Mouse (Mus musculus) urinary bladder, postnatal 25 days (tissue): ENCODE results near the gene Gm45713.
"Not testable (repeated sequence)": the region's sequence is repeated elsewhere in the genome, so short reads cannot be mapped to it uniquely, and the experiment has no call there.

ENCODE experiments used
- DNase-seq: peaks from one replicate; pipeline ENCODE4 v3.0.0; 2022; ENCODE audit warnings: low spot score

The Gm45713 gene

DNA sequence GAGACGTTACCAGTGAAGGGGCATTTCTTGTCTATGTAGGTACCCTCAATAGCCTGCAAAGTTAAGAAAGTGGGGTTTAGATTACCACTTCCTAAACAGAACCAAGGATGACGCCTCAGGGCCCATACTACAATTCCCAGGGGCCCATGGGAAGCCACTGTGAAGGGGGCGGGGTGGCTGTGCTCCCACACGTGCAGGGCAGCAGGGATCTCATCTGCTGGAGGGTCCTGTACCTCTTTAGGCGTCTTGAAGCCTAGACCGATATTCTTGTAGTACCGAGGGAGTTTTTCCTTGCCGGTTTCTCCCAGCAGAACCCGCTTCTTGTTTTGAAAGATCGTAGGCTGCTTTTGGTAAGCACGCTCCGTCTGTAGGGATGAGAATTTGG is 12.9 kb downstream of the Gm45713 start:
- no peak for DNase-seq

DNA sequence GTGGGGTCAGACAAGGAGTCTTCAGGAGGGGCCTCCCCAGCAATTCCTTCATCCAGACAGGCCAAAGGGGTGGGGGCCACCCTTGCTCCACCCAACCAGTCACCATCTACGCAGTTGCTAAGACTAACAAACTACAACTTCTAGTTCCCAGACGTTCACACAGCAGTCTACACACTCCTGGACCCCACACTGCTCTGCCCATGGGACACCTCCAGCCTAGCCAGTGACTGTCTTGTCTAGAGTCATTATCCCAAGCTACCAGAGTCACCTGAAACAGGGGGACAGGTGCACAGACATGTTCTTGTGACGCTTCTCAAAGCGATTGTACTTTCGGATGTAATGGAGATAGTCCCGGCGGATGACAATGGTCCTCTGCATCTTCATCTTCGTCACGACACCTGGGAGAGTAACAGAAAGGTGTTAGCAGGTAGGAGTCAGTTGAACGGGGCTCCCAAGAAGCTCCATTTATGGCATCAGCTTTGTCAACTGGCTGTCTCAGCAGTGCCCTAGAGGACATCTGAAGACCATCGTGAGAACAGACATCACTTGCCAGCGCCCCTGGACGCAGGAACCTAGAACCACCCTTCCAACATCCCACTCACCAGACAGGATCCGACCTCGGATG is 13.4 kb downstream of the Gm45713 start:
- DNase-seq, result no peak

DNA sequence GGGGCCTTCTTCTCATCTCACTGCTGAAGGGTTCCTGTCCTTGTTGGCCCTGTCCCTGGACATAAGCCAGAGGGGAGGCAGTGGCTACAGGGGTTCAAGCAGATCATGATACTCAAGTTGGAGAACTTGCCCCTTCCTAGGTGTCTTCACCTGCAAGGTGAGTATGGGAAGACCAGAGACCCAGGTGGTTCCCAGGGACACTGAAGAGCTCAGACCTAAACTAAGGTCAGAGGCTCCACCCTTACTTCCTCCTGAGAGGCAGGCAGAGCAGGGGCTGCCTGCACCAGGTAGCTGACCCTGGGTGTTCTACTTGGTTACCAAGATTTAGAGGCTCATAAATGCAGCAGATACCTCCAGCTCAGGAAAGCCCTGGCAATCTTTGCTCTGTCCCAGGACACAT is 14.1 kb downstream of the Gm45713 start:
- no peak for DNase-seq

DNA sequence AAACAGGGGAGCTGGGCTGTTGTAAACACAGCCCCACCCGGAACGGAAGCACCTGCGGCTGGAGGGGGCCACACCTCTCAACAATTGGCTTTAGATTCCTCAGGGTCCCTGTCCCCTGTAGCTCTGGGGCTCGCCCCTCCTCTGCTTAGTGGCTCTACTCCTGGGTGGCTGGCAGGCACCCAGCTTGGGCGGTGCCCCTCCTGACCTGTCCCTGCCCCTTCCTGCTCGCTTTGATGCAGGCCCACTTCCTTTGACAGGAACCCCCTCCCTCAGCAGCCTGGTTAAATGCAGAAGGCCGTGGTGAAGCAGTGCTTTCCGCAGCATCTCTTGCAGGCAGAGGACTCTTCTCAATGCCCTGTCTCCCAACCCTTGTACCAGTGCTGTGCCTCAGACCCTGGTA is 14.6 kb downstream of the Gm45713 start:
- no peak for DNase-seq

DNA sequence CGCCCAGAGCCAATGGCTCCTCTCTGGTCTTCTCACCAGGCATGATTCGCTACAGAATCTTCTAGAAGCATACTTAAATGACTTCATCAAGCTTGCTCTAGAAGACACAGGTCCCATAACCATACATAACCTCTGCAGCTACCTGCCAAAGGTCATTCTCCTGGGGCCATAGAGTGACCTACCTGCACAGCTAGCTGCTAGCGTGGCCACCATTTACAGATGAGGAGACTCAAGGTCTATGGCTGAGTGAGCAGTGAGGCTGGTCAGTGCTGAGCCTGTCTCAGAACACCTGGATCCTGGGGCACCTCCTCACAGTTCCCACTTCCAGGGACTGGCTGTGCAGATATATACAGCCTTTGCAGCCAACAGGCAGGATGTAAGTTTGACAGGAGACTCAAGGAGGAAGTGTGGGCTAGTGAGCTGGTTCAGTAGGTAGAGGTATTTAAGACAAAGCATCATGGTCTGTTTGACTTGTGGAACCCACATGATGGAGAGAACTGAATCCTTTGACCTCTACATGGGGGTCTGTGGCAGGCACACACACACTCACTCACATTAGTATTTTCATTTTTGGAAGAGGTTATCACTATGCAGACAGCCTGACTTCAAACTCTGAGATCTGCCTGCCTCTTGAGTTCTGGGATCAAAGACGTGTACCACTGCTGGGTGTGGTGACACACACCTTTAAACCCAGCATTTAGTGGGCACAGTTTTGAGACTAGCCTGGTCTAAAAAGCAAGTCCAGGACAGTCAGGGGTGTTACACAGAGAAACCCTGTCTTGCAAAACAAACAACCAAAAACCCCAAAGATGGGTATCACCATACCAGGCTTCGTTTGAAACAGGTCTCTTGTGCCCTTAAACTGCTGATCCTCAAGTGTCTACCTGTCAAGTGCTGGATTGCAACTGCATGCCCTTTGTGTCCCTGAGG is 16.0 kb downstream of the Gm45713 start:
- no peak for DNase-seq

DNA sequence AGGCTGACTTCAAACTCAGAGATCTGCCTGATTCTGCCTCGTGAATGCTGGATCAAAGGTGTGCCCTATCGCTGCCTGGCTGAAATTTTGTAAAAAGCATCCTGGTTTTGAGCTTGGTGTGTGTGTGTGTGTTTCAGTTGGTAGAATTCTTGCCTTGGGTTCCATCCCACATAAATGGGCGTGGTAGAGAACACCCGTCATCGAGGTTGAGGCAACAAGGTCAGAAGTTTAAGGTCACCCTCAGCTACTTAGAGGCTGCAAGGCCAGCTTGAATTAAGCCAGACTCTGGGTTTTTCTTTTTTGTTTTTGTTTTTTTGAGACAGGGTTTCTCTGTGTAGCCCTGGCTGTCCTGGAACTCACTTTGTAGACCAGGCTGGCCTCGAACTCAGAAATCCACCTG is 17.7 kb downstream of the Gm45713 start:
- DNase-seq, result no peak

DNA sequence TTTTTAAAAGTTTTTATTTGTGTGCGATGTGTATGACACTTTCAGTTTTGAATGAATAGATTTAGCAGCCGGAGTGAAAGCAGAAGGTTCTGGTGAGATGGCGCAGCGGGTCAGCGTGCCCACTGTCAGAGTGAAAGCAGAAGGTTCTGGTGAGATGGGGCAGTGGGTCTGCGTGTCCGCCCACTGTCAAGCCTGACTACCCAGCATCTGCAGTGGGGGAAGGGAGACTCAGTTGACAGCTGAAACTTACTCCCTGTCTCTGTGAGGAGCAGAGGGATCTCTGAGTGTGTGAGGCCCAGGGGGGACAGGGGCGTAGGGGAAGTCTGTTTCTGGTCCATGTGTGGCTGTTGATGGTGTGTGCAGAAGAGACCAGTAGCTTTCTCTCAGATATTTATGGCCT is 18.5 kb downstream of the Gm45713 start:
- no peak for DNase-seq

DNA sequence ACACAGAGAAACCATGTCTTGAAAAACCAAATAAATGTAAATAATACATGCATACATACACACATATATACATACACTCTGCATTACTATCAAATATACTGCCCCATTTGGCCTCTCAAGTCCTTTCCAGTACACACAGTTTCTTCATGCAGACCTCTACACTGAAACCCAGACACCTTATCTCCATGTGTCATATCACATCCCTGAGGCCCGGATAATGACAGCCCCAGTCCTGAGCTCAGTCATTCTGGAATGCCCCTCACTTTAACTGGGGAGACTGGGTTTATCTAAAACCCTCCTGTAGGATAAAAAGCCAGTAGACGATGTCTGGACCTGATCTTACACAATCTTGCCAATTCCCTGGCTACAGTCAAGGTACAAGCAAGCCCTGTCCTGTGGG is 22.6 kb downstream of the Gm45713 start:
- no peak for DNase-seq

DNA sequence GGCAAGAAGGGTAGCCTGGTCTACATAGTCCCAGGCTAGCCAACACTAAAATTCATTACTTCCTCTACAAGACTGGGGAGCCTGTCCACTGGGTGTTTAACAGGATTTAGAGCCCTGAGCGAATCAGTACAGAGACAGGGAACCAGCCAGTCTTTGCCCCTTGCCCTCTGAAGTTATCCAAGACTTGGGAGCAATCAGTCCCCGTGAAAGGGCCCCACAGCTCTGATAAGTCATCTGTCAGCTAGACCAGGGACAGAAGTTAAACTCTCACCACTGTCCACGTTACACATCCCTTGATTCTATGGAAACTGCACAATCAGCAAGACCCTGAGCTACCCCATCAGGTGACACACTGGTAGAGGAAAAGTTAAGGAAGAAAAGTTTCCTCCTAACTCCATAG is 23.5 kb downstream of the Gm45713 start:
- DNase-seq, result no peak

DNA sequence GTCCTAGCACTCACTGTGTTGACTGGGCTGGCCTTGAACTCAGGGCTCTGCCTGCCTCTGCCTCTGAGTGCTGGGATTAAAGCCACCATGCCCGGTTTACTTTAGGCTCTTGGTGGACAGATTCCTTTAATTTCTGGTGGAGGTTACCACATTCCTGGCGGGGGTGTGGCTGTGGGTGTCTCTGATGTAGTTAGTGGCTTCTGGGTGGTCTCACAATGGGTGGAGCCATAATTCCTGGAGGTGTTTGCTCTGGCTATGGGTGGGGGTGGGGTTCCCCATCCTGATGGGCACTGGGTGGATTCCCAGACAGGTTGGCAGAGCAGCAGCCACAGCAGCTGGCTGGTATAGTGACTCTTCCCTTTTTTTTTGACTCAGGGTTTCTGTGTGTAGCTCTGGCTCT is 24.1 kb downstream of the Gm45713 start:
- DNase-seq, result no peak

DNA sequence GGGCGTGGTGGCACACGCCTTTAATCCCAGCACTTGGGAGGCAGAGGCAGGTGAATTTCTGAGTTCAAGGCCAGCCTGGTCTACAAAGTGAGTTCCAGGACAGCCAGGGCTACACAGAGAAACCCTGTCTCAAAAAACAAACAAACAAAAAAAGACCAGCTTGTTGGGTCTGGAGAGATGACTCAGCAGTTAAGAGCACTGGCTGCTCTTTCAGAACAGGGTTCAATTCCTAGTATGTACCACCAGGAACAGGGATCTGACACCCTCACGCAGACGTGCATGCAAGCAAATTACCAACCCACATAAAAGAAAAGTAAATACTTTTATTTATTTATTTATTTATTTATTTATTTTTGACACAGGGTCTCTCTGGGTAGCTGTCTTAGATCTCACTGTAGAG is 25.9 kb downstream of the Gm45713 start:
- not testable (repeated sequence) for DNase-seq

DNA sequence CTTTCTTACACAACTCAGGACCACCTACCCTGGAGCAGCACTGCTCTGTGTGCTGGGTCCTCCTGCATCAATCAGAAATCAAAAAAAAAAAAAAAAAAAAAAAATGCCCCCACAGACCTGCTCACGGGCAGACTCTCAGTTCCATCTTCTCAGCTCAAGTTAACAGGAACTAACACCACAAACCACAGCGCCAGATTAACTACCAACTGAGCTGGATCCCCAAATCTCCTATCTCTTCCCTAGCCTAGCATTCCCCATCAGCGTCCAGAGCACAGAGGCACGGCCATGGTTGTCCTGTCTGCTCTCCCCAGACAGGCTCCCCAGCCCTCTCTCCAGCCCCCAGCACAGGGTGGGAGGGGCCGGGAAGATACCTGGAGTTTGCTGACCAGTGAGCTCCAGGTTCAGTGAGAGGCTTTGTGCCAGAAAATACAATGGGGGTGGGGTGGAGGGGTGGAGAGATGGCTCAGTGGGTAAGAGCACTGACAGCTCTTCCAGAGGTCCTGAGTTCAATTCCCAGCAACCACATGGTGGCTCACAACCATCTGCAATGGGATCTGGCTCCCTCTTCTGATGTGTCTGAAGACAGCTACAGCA is 28.9 kb downstream of the Gm45713 start:
- no peak for DNase-seq

DNA sequence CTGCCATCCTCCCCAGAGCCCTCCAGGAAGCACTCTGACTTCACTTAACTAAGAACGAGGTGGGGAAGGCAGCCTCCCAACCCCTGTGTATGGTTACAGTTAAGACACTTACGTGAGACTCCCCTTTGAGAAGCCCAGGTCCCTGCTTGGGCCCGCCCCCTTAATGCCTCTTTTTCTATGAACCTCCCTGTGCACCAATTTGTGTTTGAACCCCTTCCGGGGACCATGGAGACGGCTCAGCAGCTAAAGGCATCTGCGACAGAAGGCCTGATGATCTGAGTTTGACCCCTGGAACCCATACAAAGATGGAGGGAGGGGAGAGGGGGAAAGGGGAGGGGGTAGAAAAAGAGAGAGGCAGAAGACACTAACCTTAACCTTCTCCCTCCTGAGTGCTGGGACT is 29.6 kb downstream of the Gm45713 start:
- no peak for DNase-seq

DNA sequence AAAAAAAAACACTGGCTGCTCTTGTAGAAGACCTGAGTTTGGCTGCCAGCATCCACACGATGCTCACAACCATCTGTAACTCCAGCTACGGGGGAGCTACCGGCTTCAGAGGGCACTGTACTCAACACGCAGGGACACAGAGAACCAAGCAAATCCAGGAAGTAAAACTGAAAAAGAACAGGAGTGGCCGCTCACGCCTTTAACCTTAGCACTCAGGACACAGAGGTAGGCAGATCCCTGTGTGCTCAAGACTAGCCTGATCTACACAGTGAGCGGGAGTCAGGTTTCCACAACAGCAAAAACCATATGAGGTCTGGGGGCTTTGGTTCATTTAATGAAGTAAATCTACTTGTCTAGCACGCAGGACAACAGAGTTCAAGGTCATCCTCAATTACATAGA is 30.5 kb downstream of the Gm45713 start:
- DNase-seq, result no peak

DNA sequence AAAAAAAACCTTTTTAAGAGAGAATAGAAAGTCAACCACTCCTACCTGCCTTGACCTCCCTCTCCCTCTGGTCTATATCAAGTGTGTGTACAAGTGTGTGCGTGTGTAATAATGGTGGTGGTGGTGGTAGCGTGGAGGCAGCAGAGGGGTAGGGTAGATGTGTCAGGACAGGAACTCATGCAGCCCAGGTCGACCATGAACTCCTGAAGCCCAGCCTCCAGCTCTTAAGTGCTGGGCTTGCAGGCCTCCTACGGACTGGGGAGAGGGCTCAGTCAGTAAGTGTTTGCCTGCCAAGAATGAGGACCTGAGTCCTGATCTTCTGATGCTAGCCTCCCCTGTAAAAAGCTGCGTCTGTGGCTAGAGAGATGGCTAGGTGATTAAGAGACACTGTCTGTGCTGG is 31.1 kb downstream of the Gm45713 start:
- DNase-seq, result no peak

DNA sequence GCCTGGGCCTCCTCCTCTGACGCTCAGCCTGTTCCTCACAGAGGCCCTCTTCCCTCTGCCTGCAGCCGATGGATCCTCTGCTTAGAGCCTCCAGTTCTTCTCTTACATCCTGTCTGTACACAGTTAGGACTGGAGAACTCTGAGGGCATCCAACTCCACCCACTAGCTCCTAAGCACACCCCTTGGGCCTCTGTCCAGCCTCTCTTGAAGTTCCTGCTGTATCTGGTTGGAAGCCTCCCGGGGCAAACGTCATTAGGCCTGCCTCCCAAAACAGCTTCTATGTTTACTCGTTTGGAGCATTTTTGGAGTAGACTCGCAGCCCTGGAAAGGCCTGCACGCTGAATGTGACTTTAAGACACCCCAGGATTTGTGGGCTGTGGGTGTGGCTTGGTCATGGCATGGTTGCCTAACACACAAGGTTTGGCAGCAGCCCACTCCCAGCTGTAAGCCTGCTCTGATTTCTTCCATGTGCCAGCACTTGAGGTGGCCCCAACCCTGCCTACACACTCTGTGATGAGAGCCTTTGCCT is 32.3 kb downstream of the Gm45713 start, which contains the start of gene Fcgrt:
Gene Fcgrt (minus strand): TSS at position 200 of the 529 bp plus-strand sequence.
- DNase-seq, result peak; percentile 74

DNA sequence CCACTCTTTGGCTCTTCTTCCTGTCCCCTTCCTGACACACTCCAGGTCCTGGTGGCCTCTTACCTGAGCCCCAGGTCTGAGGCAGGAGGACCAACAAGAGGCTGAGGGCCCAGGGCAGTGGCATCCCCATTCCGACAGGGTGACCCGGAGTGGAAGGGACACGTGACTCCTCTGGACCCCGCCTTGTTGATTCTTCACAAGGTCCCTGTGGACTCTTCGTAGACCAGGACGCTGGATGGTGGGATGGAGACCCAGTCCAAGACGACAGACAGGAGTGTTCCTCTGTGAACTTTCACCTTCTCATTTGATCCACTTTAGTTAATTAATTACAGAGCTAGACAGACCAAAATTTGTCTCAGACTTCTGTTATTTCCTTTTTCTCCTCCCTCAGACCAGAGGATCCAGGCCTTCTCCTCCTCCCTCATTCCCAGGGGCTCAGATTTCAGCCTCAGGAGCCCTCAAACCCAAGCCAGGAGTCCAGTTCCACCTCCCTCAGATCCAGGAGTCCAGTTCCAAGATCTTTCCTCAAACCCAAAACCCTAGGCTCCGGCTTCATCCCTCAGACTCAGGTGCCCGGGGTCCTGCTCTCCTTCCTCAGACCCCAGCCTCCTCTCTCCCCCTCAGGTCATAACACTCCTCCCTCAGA is 33.0 kb downstream of the Gm45713 start:
- DNase-seq, result no peak

DNA sequence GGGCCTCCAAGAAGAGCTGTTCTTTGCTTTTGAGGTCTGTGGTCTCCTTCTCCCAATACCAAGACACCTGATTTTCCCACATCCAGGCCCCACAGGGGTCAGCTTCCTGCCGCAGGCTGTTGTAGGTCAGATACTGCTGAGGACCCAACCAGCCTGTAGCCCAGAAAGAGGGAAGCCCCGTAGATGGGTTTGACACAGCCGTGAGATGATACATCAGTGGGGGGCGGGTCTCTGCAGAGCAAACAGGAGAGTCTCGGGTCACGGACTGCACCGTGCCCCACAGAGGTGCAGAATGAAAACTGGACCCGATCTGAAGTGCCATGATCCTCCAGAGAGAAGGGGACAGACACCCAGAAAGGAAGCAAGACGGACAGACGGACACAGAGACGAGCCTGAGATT is 33.6 kb downstream of the Gm45713 start:
- no peak for DNase-seq

DNA sequence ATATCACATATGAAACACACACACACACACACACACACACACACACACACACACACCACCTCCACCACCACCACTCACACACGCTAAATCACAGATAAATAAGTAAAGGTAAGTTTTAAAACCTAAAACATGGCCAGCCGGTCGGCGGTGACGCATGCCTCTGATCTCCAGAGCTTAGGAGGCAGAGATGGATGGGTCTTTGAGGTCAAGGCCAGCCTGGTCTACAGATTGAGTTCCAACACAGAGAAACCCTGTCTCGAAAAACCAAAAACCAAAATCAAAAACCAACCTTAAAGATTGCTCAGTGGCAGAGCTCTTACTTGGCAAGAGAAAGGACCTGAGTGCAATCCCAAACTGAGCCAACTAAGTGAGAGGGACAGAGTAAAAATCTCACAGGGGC is 36.0 kb downstream of the Gm45713 start:
- no peak for DNase-seq

DNA sequence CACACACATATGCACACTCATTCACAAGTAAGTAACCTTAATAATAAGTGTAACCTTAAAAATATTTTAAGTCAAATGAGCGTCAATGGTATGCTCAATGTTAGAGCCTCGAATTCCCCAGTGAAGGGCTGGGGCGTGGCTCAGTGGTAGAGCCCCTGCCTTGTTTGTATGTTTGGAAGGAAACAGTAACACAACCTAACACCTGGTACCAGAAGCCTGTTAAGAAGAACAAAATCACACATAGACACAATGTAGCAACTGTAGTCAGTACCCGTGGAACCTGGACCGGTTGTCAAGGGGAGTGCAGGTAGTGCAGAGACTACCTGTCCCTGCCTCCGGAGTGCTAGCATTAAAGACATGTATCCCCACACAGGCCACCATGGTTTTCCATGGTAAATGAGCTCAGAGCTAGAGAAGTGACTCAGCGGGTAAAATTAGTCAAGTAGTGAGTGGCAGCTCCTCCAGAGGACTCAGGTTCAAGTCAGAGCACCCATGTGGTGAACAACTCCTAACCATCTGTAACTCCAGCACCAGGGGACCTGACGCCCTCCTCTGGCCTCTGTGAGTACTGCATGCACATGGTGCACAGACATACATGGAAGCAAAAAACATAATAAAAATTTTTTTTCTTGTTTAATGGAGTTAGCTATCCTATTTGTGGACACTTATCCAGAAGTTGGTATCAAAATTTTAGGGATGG is 37.3 kb downstream of the Gm45713 start:
- DNase-seq, result no peak

DNA sequence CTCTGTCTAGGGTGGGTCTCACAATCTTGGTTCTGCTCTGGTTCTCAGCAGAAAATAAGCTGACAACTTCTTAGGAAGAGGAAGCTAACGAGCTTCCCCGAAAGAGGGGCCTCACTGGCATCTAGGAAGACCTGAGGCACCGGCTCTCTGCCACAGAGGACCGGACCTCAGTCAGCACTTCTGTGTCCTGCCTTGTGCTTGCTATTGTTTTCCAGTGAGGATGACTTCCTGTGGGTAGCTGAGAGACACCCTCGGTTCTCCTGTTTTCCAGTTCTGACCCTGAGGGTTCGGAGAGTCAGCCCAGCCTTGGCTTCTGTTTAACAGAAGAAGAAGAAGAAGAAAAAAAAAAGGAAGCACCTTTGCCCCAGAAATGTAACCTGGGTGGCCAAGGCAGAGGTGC is 38.6 kb downstream of the Gm45713 start:
- no peak for DNase-seq

DNA sequence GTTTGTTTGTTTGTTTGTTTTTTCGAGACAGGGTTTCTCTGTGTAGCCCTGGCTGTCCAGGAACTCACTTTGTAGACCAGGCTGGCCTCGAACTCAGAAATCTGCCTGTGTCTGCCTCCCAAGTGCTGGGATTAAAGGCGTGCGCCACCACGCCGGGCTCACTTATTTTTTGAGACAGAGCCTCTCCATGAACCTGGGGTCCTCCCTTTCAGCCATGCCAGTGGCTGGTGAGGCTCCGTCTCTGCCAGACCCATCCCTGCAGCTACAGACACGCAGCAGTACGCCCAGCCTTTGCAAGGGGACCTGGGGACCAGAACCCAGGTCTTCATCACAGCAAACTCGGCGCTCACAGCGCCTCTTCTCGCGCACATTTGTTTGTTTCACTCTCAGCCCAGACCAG is 40.1 kb downstream of the Gm45713 start:
- DNase-seq, result not testable (repeated sequence)
